Comparison of ENCODE assay signal across 9 mouse cellular contexts in the genomic region with DNA sequence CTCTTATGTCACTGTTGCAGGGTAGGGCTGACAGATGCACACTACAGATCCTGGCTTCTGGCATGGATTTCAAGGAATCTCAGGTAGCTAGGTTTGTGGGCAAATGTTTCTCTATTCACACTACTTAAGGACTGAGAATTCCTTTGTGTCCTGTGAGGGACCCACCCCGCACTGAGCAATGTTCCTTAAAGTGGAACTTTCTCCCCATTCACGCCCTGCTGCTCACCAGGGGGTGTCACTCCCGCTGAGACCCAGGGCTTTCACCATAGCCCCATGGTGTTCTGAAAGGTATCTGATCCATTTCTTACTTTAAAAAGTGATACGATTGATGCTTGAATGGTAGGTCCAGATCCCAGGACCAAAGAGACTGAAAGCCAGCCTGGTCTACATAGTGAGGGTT. TPM values are rescaled to one million over a fixed set of nuclear protein-coding genes. Genes with fewer than 3 reads are reported as not detected.
DNase-seq lines count a peak whose midpoint lies in the region; ATAC-seq and TF ChIP-seq lines count a peak whose summit lies in the region.
"Had no signal": no experiment of that assay in that cellular context is flagged by ENCODE, and none has a peak within 500 bp of the region (broad histone marks: within the 10 kb centered on the region; RNA-seq: fewer than 3 reads in every experiment).

No protein-coding gene starts in this region.

- intact Hi-C loops in heart, postnatal 25 days (cut with DNase I): no loop called here

- no peaks in the 10 kb centered on the region for H3K9me3 ChIP-seq in heart, embryonic 11.5 days (replicated peaks; ENCODE audit: control insufficient read depth, low read length)
- no peaks in the 10 kb centered on the region for H3K9me3 ChIP-seq in stomach, embryonic 14.5 days (ENCODE audit: control insufficient read depth, low read depth, low read length)
- H3K9me3 ChIP-seq in stomach, postnatal 0 days (ENCODE audit: control insufficient read depth, low read length): no peaks in the 10 kb centered on the region
- H3K9me3 ChIP-seq in limb, embryonic 12.5 days: no peaks in the 10 kb centered on the region
- H3K9me3 ChIP-seq in neural tube, embryonic 15.5 days (replicated peaks): no peaks in the 10 kb centered on the region

- peak overlapping the region; percentile 89 for H3K4me2 ChIP-seq in heart, embryonic 11.5 days
- H3K4me2 ChIP-seq in stomach, embryonic 14.5 days (replicated peaks; ENCODE audit: low read depth, low read length): peak overlapping the region; percentile 69
- no peak overlapping the region; the same call in 1 of the 2 replicates for H3K4me2 ChIP-seq in stomach, postnatal 0 days (replicated peaks; ENCODE audit: low read depth)
- H3K4me2 ChIP-seq in limb, embryonic 12.5 days: peak overlapping the region; percentile 70
- H3K4me2 ChIP-seq in neural tube, embryonic 15.5 days: peak overlapping the region; percentile 86

- 40% methylated on average over 4 of the region's 4 CpGs for WGBS in heart, embryonic 11.5 days (ENCODE audit: insufficient replicate concordance)
- WGBS in stomach, embryonic 14.5 days: 42% methylated on average over 4 of the region's 4 CpGs
- WGBS in stomach, postnatal 0 days: 51% methylated on average over 4 of the region's 4 CpGs
- WGBS in limb, embryonic 12.5 days: 37% methylated on average over 4 of the region's 4 CpGs
- 42% methylated on average over 4 of the region's 4 CpGs for WGBS in neural tube, embryonic 15.5 days

- TF ChIP-seq EP300 in stomach, postnatal 0 days (optimal IDR thresholded peaks at IDR 0.05): no peak

- peak overlapping the region; percentile 58; the same call in 1 of the 2 replicates for H3K4me3 ChIP-seq in heart, embryonic 11.5 days (ENCODE audit: low read depth, low read length)
- H3K4me3 ChIP-seq in stomach, embryonic 14.5 days (ENCODE audit: low read depth, low read length): peak overlapping the region; percentile 72
- H3K4me3 ChIP-seq in stomach, postnatal 0 days (ENCODE audit: low read depth, low read length): no peak overlapping the region
- peak overlapping the region; percentile 64; the same call in 1 of the 2 replicates for H3K4me3 ChIP-seq in limb, embryonic 12.5 days (replicated peaks)
- peak overlapping the region; percentile 65 for H3K4me3 ChIP-seq in neural tube, embryonic 15.5 days (replicated peaks)

- H3K36me3 ChIP-seq in heart, embryonic 11.5 days (ENCODE audit: control insufficient read depth, insufficient read depth, low read length): no peaks in the 10 kb centered on the region
- no peaks in the 10 kb centered on the region for H3K36me3 ChIP-seq in stomach, embryonic 14.5 days (ENCODE audit: control insufficient read depth, insufficient read depth, low read length)
- no peaks in the 10 kb centered on the region for H3K36me3 ChIP-seq in stomach, postnatal 0 days (ENCODE audit: control insufficient read depth, insufficient read depth, low read length)
- H3K36me3 ChIP-seq in limb, embryonic 12.5 days: no peaks in the 10 kb centered on the region
- no peaks in the 10 kb centered on the region for H3K36me3 ChIP-seq in neural tube, embryonic 15.5 days

- no peaks in the 10 kb centered on the region for H3K4me1 ChIP-seq in heart, embryonic 11.5 days (ENCODE audit: control insufficient read depth, insufficient read depth, low read length)
- H3K4me1 ChIP-seq in stomach, embryonic 14.5 days (ENCODE audit: control insufficient read depth, insufficient read depth, low read length): peaks cover 6% of the 10 kb centered on the region; the same call in 1 of the 2 replicates
- H3K4me1 ChIP-seq in stomach, postnatal 0 days (replicated peaks; ENCODE audit: control insufficient read depth, insufficient read depth): no peaks in the 10 kb centered on the region
- peaks cover 10% of the 10 kb centered on the region; the same call in 1 of the 2 replicates for H3K4me1 ChIP-seq in limb, embryonic 12.5 days (replicated peaks)
- H3K4me1 ChIP-seq in neural tube, embryonic 15.5 days: peaks cover 10% of the 10 kb centered on the region

- no peak overlapping the region for H3K27ac ChIP-seq in heart, embryonic 11.5 days (ENCODE audit: low read depth, low read length)
- no peak overlapping the region for H3K27ac ChIP-seq in stomach, embryonic 14.5 days (ENCODE audit: low read length)
- no peak overlapping the region for H3K27ac ChIP-seq in stomach, postnatal 0 days (replicated peaks)
- H3K27ac ChIP-seq in limb, embryonic 12.5 days: no peak overlapping the region
- no peak overlapping the region; the same call in 1 of the 2 replicates for H3K27ac ChIP-seq in neural tube, embryonic 15.5 days (replicated peaks)

- H3K27me3 ChIP-seq in heart, embryonic 11.5 days (ENCODE audit: control insufficient read depth, insufficient read depth, low read length): no peaks in the 10 kb centered on the region
- no peaks in the 10 kb centered on the region for H3K27me3 ChIP-seq in stomach, embryonic 14.5 days (ENCODE audit: control insufficient read depth, insufficient read depth, low read length)
- H3K27me3 ChIP-seq in stomach, postnatal 0 days (ENCODE audit: control insufficient read depth, insufficient read depth, low read length): no peaks in the 10 kb centered on the region
- no peaks in the 10 kb centered on the region for H3K27me3 ChIP-seq in limb, embryonic 12.5 days
- H3K27me3 ChIP-seq in neural tube, embryonic 15.5 days (replicated peaks): no peaks in the 10 kb centered on the region

- H3K9ac ChIP-seq in heart, embryonic 11.5 days (ENCODE audit: low read depth, low read length): no peak overlapping the region; the same call in 1 of the 2 replicates
- no peak overlapping the region for H3K9ac ChIP-seq in stomach, embryonic 14.5 days (replicated peaks; ENCODE audit: low read depth, low read length)
- no peak overlapping the region for H3K9ac ChIP-seq in stomach, postnatal 0 days (ENCODE audit: low read length)
- no peak overlapping the region for H3K9ac ChIP-seq in limb, embryonic 12.5 days (replicated peaks)
- no peak overlapping the region for H3K9ac ChIP-seq in neural tube, embryonic 15.5 days (replicated peaks)

- no peak for TF ChIP-seq CTCF in stomach, postnatal 0 days (IDR thresholded peaks at IDR 0.05; ENCODE audit: low read depth)

- ATAC-seq in heart, embryonic 11.5 days (replicated peaks; ENCODE audit: insufficient number of reproducible peaks, low FRiP score, low TSS enrichment): no peak
- no peak for ATAC-seq in stomach, embryonic 14.5 days (ENCODE audit: insufficient number of reproducible peaks, insufficient read depth, low FRiP score, low read depth)
- no peak for ATAC-seq in stomach, postnatal 0 days (ENCODE audit: low FRiP score, low TSS enrichment)
- no peak for ATAC-seq in limb, embryonic 12.5 days (ENCODE audit: insufficient number of reproducible peaks, insufficient read depth, low FRiP score, low TSS enrichment, low read depth)
- no peak; the same call in 1 of the 2 replicates for ATAC-seq in neural tube, embryonic 15.5 days (ENCODE audit: low FRiP score)

- DNase-seq in heart, postnatal 25 days (ENCODE audit: low spot score): no peak
- no peak for DNase-seq in stomach, postnatal 0 days (ENCODE audit: low spot score)
- DNase-seq in urinary bladder, postnatal 4 days (ENCODE audit: low spot score in 2 of 2): no peak
- no peak for DNase-seq in layer of hippocampus, postnatal 36 days

RNA-seq across cellular contexts. Expression of a gene that starts 0.7 kb away (rescaled TPM):
- polyA plus RNA-seq in heart, embryonic 11.5 days (2014; fragmentation: Nextera tagmentation; extraction: Ambion mirVana): 31.0 and 32.3 TPM in 2 replicates
- 10 to 100 TPM; 28.0 to 30.2 TPM for total RNA-seq in heart, postnatal 25 days (2021)
- 53.3 and 62.3 TPM in 2 replicates for polyA plus RNA-seq in stomach, embryonic 14.5 days (2014; fragmentation: Nextera tagmentation; extraction: Ambion mirVana)
- polyA plus RNA-seq in stomach, postnatal 0 days (2015; fragmentation: Nextera tagmentation; extraction: Ambion mirVana): 35.3 and 35.6 TPM in 2 replicates
- polyA plus RNA-seq in limb, embryonic 12.5 days (2016; fragmentation: Nextera tagmentation; extraction: Ambion mirVana): 43.4 and 46.7 TPM in 2 replicates
- 18.2 and 29.3 TPM in 2 replicates for polyA plus RNA-seq in neural tube, embryonic 15.5 days (2015; fragmentation: Nextera tagmentation; extraction: Ambion mirVana)
- total RNA-seq in layer of hippocampus, postnatal 36 days (2021): 10 to 100 TPM; 39.1 to 55.7 TPM

RNA-seq across cellular contexts. Expression of a gene that starts 0.8 kb away (rescaled TPM):
- 28.2 and 31.0 TPM in 2 replicates for polyA plus RNA-seq in heart, embryonic 11.5 days (2014; fragmentation: Nextera tagmentation; extraction: Ambion mirVana)
- 10 to 100 TPM; 12.7 to 12.8 TPM for total RNA-seq in heart, postnatal 25 days (2021)
- 36.3 and 36.9 TPM in 2 replicates for polyA plus RNA-seq in stomach, embryonic 14.5 days (2014; fragmentation: Nextera tagmentation; extraction: Ambion mirVana)
- 36.8 and 38.6 TPM in 2 replicates for polyA plus RNA-seq in stomach, postnatal 0 days (2015; fragmentation: Nextera tagmentation; extraction: Ambion mirVana)
- polyA plus RNA-seq in limb, embryonic 12.5 days (2016; fragmentation: Nextera tagmentation; extraction: Ambion mirVana): 24.2 and 26.0 TPM in 2 replicates
- polyA plus RNA-seq in neural tube, embryonic 15.5 days (2015; fragmentation: Nextera tagmentation; extraction: Ambion mirVana): 16.2 and 21.7 TPM in 2 replicates
- 1 to 10 TPM; 5.6 to 5.9 TPM for total RNA-seq in layer of hippocampus, postnatal 36 days (2021)

RNA-seq across cellular contexts. Expression of a gene that starts 20.9 kb away (rescaled TPM):
- not detected in 2 replicates for polyA plus RNA-seq in heart, embryonic 11.5 days (2014; fragmentation: Nextera tagmentation; extraction: Ambion mirVana)
- total RNA-seq in heart, postnatal 25 days (2021): not detected
- 0.14 TPM in 1 of 2 replicates, not detected in the other for polyA plus RNA-seq in stomach, embryonic 14.5 days (2014; fragmentation: Nextera tagmentation; extraction: Ambion mirVana)
- 0.17 and 0.25 TPM in 2 replicates for polyA plus RNA-seq in stomach, postnatal 0 days (2015; fragmentation: Nextera tagmentation; extraction: Ambion mirVana)
- polyA plus RNA-seq in limb, embryonic 12.5 days (2016; fragmentation: Nextera tagmentation; extraction: Ambion mirVana): 0.13 and 0.23 TPM in 2 replicates
- polyA plus RNA-seq in neural tube, embryonic 15.5 days (2015; fragmentation: Nextera tagmentation; extraction: Ambion mirVana): not detected in 2 replicates
- not detected for total RNA-seq in layer of hippocampus, postnatal 36 days (2021)

RNA-seq across cellular contexts. Expression of a gene that starts 28.8 kb away (rescaled TPM):
- not detected in 2 replicates for polyA plus RNA-seq in heart, embryonic 11.5 days (2014; fragmentation: Nextera tagmentation; extraction: Ambion mirVana)
- total RNA-seq in heart, postnatal 25 days (2021): not detected
- not detected in 2 replicates for polyA plus RNA-seq in stomach, embryonic 14.5 days (2014; fragmentation: Nextera tagmentation; extraction: Ambion mirVana)
- polyA plus RNA-seq in stomach, postnatal 0 days (2015; fragmentation: Nextera tagmentation; extraction: Ambion mirVana): 0.39 and 0.56 TPM in 2 replicates
- polyA plus RNA-seq in limb, embryonic 12.5 days (2016; fragmentation: Nextera tagmentation; extraction: Ambion mirVana): not detected in 2 replicates
- 0.23 TPM in 1 of 2 replicates, not detected in the other for polyA plus RNA-seq in neural tube, embryonic 15.5 days (2015; fragmentation: Nextera tagmentation; extraction: Ambion mirVana)
- total RNA-seq in layer of hippocampus, postnatal 36 days (2021): not detected
- total RNA-seq: layer of hippocampus, postnatal 10 days had no signal

RNA-seq across cellular contexts. Expression of a gene that starts 50.0 kb away (rescaled TPM):
- 58.9 and 61.9 TPM in 2 replicates for polyA plus RNA-seq in heart, embryonic 11.5 days (2014; fragmentation: Nextera tagmentation; extraction: Ambion mirVana)
- total RNA-seq in heart, postnatal 25 days (2021): 10 to 100 TPM; 28.5 to 31.3 TPM
- 58.8 and 65.9 TPM in 2 replicates for polyA plus RNA-seq in stomach, embryonic 14.5 days (2014; fragmentation: Nextera tagmentation; extraction: Ambion mirVana)
- polyA plus RNA-seq in stomach, postnatal 0 days (2015; fragmentation: Nextera tagmentation; extraction: Ambion mirVana): 103 and 106 TPM in 2 replicates
- 25.8 and 28.0 TPM in 2 replicates for polyA plus RNA-seq in limb, embryonic 12.5 days (2016; fragmentation: Nextera tagmentation; extraction: Ambion mirVana)
- polyA plus RNA-seq in neural tube, embryonic 15.5 days (2015; fragmentation: Nextera tagmentation; extraction: Ambion mirVana): 125 and 134 TPM in 2 replicates
- 100 to 1,000 TPM in 1 of 2 experiments, 10 to 100 TPM in 1; 97.9 to 107 TPM for total RNA-seq in layer of hippocampus, postnatal 36 days (2021)
